Mouse (Mus musculus) lung, embryonic 15.5 days (tissue): ENCODE data around the gene 3110082J24Rik. TPM values are rescaled to one million over a fixed set of nuclear protein-coding genes. Genes with fewer than 3 reads are reported as not detected.

Experiments
- ATAC-seq: fragments of 200-750 bp; cut with Nextera tagmentation; 2 replicates; pipeline ENCODE4 v1.8.0; 2017; ENCODE audit warnings: moderate number of reproducible peaks, borderline replicate concordance; ENCODE audit not compliant: low FRiP score, low TSS enrichment; ENCODE audit errors: extremely low read depth
- H3K27ac ChIP-seq: fragments of 300-500 bp; sonication (generic); 2 replicates; pipeline ENCODE4 v1.5.1; 2015; ENCODE audit warnings: moderate library complexity, mild to moderate bottlenecking, inconsistent platforms
- H3K27me3 ChIP-seq: fragments of 300-500 bp; sonication (generic); 2 replicates; pipeline ENCODE4 v1.6.1; 2015; ENCODE audit warnings: inconsistent platforms
- H3K36me3 ChIP-seq: fragments of 300-500 bp; sonication (generic); 2 replicates; pipeline ENCODE4 v1.6.1; 2015; ENCODE audit warnings: inconsistent platforms
- H3K4me1 ChIP-seq: fragments of 300-500 bp; sonication (generic); 2 replicates; pipeline ENCODE4 v1.6.1; 2015; ENCODE audit warnings: inconsistent platforms
- H3K4me2 ChIP-seq: fragments of 300-500 bp; sonication (generic); 2 replicates; pipeline ENCODE4 v1.6.1; 2015; ENCODE audit warnings: inconsistent platforms, mild to moderate bottlenecking, moderate library complexity
- H3K4me3 ChIP-seq: fragments of 300-500 bp; sonication (generic); 2 replicates; pipeline ENCODE4 v1.5.1; 2015; ENCODE audit warnings: mild to moderate bottlenecking, inconsistent platforms
- H3K9ac ChIP-seq: fragments of 300-500 bp; sonication (generic); 2 replicates; pipeline ENCODE4 v1.6.1; 2015; ENCODE audit warnings: inconsistent platforms
- H3K9me3 ChIP-seq: fragments of 300-500 bp; sonication (generic); 2 replicates; pipeline ENCODE4 v1.6.1; 2016; ENCODE audit warnings: inconsistent platforms
- WGBS: fragments of 180-500 bp; shearing (Covaris S2); methylation state at CpG from one replicate; pipeline ENCODE4 v1.1.7; 2015; 5-methylcytosine and 5-hydroxymethylcytosine counted together
- polyA plus RNA-seq: library from polyadenylated mRNA; unstranded; fragments of >200 nt; fragmentation: Nextera tagmentation; extraction: Ambion mirVana; gene quantifications from 2 replicates; pipeline ENCODE4 v1.2.1, GENCODE M21; 2015

Gene 3110082J24Rik
- polyA plus RNA-seq = not detected in 2 replicates

DNA sequence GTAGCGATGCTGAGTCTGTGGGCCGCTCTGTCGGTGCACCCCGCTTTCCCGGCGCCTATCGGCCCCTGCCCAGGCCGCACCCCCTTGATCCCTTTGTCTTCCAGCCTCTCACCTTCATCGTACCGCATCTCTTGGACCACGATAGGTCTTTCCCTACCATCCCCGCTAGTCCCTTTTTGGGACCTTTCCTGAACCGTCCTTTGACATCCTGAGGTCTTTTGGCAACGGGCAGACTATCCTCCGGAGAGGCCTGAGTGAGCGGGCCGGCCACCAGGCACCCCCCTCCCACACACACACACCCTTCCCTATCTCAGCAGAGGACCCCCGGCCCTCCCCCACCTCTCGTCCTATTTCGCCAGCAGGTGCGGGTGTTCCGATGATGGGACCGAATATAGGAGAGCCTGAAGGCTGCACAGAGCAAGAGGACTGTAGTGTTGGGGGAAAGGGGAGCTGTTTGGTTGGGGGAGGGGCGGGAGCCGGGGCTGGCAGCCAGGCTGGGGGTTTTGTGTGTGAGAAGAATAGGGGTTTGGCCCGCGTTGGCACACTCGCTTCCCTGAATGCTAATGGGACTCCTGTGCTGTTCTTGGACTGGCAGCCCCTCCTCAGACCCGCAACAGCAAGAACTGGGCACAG lies at the start of gene 3110082J24Rik:
3110082J24Rik (minus strand) TSS at position 419 of the 633 bp plus-strand sequence.
- no peaks in the 10 kb centered on the region for H3K9me3 ChIP-seq
- peaks cover 18% of the 10 kb centered on the region for H3K4me1 ChIP-seq
- H3K27ac ChIP-seq = no peak within 1 kb of the TSS
- H3K36me3 ChIP-seq = no peaks in the 10 kb centered on the region
- ATAC-seq = no peak
- WGBS = under 1% methylated on average over 29 of the region's 29 CpGs
- peaks cover 84% of the 10 kb centered on the region for H3K27me3 ChIP-seq
- H3K4me3 ChIP-seq = peak within 1 kb of the TSS; percentile 49
- peak within 1 kb of the TSS; percentile 34; the same call in 1 of the 2 replicates for H3K9ac ChIP-seq
- peak within 1 kb of the TSS; percentile 97 for H3K4me2 ChIP-seq

DNA sequence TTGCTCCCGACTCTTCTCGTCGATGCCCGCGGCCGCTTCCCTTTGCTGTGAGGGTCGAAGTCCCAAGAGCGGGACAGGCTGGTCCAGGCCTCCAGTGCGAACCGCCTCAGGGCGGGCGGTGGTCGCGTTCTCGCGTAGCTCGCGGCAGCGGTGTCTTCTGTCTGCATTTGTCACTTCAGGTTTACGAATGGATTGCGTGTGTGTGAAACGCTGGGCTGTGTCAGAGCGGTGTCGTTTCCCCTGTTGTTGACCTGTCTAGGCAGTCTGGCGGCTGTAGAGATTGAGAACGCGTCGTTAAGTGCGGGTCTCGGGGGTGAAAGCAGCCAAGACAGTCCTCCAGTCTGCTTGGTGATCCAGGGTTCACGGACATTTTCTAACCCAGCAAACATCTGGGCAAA lies 49.5 kb upstream of the 3110082J24Rik start:
- peak overlapping the region; percentile 87 for H3K9ac ChIP-seq
- no peaks in the 10 kb centered on the region for H3K9me3 ChIP-seq
- H3K4me1 ChIP-seq = peaks cover 18% of the 10 kb centered on the region
- peak overlapping the region; percentile 96 for H3K4me3 ChIP-seq
- WGBS = under 1% methylated on average over 31 of the region's 31 CpGs
- no peaks in the 10 kb centered on the region for H3K36me3 ChIP-seq
- peak overlapping the region; percentile 60 for H3K4me2 ChIP-seq
- H3K27ac ChIP-seq = peak overlapping the region; percentile 92
- ATAC-seq = peak; percentile 48; the same call in 1 of the 2 replicates
- no peaks in the 10 kb centered on the region for H3K27me3 ChIP-seq

DNA sequence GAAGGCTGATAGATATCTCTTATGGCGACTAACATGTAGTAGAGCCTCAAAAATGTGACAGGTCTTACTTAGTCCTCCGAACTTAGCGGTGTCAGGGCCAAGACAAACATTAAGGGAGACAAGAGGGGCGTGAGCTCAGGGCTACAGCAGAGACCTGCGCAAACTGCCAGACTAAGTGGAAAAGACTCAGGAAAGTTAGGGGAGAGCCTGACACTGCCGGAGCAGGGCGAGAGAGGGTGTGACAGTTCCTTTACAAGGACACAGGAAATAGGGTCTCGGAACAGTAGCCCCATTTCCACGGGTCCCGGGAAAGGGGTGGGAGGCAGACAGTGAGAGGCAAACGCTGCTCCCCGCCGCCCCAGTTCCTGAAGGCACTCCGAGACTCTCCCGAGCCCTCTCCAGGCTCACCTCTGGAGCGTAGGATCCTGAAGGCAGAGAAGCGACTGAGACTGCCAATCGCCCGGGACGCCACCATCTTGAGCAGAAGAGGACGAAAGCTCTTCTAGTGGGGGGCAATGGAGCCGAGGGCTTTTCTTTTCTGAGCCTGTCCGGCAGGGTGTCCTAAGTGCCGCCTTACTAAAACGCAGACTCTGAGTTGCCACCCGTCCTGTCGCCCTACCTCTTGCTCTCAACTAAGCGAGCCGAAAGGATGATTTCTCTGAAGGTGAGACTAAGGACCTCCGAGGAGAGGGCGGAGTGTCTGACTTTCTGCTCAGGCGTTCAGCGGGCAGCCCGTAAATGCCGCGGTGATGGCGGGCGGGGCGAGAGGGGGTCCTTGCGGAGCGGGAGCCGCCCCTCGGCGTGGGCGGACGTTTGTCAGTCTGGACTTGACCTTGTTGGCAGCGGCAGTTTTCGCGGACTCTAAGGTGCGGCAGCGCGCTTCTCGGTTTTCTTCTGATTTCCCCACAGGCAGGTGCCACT lies 48.8 kb upstream of the 3110082J24Rik start, which contains the start of the genes Hadha and Hadhb:
Hadha (minus strand) TSS at position 689 of the 921 bp plus-strand sequence.
Hadhb (plus strand) TSS at position 775 of the 921 bp plus-strand sequence.
- WGBS = under 1% methylated on average over 53 of the region's 53 CpGs

DNA sequence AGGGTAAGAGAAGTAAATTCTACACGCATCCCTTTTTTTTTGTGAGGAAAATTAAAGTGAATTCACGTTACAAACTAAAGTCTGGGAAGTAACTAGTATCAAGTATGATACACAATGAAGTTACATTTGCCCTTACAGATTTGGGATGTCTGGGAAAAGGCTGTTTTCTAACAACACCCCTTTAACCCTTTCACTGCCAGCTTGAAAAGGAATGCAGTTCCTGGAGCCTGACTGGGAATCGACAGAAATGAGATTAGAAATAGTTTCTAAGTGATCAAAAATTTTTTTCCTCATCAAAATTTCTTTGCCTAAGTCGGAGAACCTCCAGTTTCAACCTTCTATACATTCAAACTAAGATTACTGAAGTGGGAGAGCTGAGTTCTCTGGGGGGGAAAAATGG lies 48.1 kb upstream of the 3110082J24Rik start:
- no peaks in the 10 kb centered on the region for H3K9me3 ChIP-seq
- H3K27ac ChIP-seq = no peak overlapping the region
- H3K36me3 ChIP-seq = no peaks in the 10 kb centered on the region
- H3K4me3 ChIP-seq = peak overlapping the region; percentile 96
- peaks cover 18% of the 10 kb centered on the region for H3K4me1 ChIP-seq
- peak overlapping the region; percentile 60 for H3K4me2 ChIP-seq
- WGBS = 16% methylated on average over 4 of the region's 4 CpGs
- no peaks in the 10 kb centered on the region for H3K27me3 ChIP-seq
- no peak for ATAC-seq
- peak overlapping the region; percentile 87 for H3K9ac ChIP-seq

More for the DNA sequence above, 48.8 kb upstream of the 3110082J24Rik start, which contains the start of the genes Hadha and Hadhb:
- peak within 1 kb of the TSS; percentile 92 for H3K27ac ChIP-seq
- H3K4me3 ChIP-seq = peak within 1 kb of the TSS; percentile 96
- peak within 1 kb of the TSS; percentile 87 for H3K9ac ChIP-seq
- H3K4me2 ChIP-seq = peak within 1 kb of the TSS; percentile 60
- peaks cover 18% of the 10 kb centered on the region for H3K4me1 ChIP-seq
- no peaks in the 10 kb centered on the region for H3K36me3 ChIP-seq
- ATAC-seq = peak; percentile 90
- no peaks in the 10 kb centered on the region for H3K9me3 ChIP-seq
- H3K27me3 ChIP-seq = no peaks in the 10 kb centered on the region

DNA sequence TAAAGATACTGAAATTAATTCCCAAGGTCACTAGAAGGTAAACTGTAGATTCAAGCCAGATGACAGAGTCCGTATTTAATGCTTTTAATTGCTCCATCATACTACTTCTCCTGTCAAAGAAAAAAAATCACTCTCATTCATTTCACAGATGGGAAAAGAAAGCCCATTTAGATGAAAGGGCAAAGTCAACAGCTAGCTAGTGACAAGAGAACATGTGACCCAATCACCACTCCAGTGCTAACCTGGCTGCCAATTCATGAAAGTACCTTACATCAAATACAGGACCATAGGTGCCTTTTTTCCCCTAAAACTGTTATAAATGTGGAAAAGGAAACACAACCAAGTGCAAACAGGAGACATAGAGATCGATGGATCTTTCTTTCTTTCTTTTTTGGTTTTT lies 47.3 kb upstream of the 3110082J24Rik start:
- 0 out of 2 replicates have a peak overlapping the region, but pooled peaks have one; percentile 96 for H3K4me3 ChIP-seq
- peaks cover 18% of the 10 kb centered on the region for H3K4me1 ChIP-seq
- H3K27me3 ChIP-seq = no peaks in the 10 kb centered on the region
- H3K4me2 ChIP-seq = no peak overlapping the region
- 90% methylated on average over 2 of the region's 2 CpGs for WGBS
- no peaks in the 10 kb centered on the region for H3K36me3 ChIP-seq
- no peaks in the 10 kb centered on the region for H3K9me3 ChIP-seq
- H3K27ac ChIP-seq = no peak overlapping the region
- no peak for ATAC-seq
- H3K9ac ChIP-seq = no peak overlapping the region

DNA sequence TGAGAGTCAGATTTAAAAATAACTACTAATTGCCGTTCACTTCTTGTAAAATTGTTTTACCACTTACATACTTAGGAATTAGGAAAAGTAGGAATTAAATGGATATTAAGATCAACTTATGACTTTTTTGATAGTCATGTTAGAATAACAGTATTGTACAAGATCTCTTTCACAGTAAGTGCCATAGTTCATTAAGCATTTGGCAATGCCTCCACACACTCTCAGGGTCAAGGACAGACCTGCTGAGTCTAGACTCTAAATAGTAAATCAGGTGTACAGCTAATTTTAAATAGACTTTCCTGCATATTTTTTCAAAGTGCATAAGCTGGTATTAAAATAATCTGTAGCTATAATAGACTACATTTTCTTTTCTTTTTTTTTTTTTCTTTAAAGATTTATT lies 46.5 kb upstream of the 3110082J24Rik start:
- 83% methylated on average over 1 of the region's 1 CpGs for WGBS
- Histone ChIP-seq H3K4me1 (peaks cover 18% of the 10 kb centered on the region), H3K9ac (no peak overlapping the region), H3K36me3 (no peaks in the 10 kb centered on the region), H3K27ac (no peak overlapping the region), H3K27me3 (no peaks in the 10 kb centered on the region), H3K4me2 (no peak overlapping the region), H3K9me3 (no peaks in the 10 kb centered on the region), H3K4me3 (no peak overlapping the region)
- no peak for ATAC-seq

DNA sequence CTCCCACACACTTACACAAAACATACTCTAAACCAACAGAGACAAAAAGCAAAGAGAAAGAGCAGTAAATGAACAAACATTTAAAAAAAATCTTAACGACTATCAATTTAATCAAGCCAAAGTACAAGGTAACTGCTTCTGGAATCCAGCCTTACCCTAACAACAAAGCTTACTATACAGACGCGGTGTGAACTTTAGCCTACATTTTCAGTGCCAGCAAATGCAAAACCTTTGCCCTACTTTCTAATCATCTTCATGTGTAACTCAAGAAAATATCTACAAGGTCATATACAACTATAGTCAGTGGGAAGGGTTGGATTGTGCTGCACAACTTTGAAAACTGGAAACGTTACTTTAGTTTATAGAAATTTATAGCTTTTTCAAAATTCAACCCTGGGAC lies 46.1 kb upstream of the 3110082J24Rik start:
- H3K9me3 ChIP-seq = no peaks in the 10 kb centered on the region
- peaks cover 18% of the 10 kb centered on the region for H3K4me1 ChIP-seq
- no peak for ATAC-seq
- no peaks in the 10 kb centered on the region for H3K27me3 ChIP-seq
- WGBS = 78% methylated on average over 4 of the region's 4 CpGs
- no peak overlapping the region for H3K9ac ChIP-seq
- no peak overlapping the region for H3K27ac ChIP-seq
- H3K36me3 ChIP-seq = peaks cover under 1% of the 10 kb centered on the region; the same call in 1 of the 2 replicates
- no peak overlapping the region for H3K4me3 ChIP-seq
- no peak overlapping the region for H3K4me2 ChIP-seq

DNA sequence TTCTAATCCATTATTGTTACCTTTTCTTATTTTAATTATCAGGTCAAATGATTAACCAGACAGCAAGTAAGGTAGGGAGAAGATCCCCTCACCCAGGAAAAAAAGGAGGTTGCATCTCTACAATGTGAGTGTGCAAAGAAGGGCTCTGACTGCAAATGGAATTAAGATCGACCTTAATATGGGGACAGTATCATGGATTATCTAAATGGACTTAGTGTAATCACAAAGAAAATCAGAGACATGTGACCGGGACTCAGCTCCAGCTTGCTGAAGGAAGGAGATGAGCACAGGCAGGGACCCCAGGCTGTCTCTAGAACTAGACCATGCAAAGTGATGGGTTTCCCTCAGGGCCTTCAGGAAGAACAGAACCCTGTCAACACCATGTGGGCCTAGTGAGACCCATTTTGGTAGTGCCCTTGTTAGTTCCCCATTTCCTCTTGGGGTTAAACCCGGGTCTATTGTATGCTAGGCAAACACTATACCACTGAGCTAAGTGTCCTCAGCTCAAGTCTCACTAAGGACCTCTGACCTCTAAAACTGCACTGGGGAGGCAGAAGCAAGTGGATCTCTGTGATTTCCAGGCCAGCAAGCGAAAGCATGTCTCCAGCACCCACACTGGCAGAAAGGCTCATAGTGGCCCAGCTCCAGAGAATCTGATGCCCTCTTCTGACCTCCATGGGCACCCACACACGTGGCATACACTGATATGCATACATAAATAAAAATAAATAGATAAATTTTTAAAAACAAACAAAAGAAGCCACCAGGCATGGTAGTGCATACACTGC lies 42.4 kb upstream of the 3110082J24Rik start:
- peaks cover 32% of the 10 kb centered on the region for H3K36me3 ChIP-seq

DNA sequence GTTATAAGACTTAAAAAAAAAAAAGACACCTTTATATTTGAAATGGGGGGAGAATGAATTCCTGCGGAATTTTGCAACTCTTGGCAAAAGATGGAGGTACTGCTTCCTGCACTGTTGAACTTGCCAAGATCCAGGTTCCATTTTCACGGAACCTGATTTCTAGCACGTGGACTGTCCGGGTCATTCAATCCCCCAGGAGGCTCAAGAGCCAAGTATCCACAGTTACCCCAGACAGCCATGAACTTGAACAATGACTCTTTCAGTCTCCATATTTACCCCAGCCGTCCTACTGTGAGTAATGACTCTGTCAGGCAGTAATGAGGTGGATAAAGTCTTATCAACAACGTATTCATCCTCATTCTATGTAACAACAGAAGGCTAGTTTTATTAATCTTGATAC lies 40.6 kb upstream of the 3110082J24Rik start:
- no peaks in the 10 kb centered on the region for H3K9me3 ChIP-seq
- no peak for ATAC-seq

More for the DNA sequence above, 42.4 kb upstream of the 3110082J24Rik start:
- Histone ChIP-seq H3K9ac (no peak overlapping the region), H3K27ac (no peak overlapping the region), H3K27me3 (no peaks in the 10 kb centered on the region), H3K4me2 (no peak overlapping the region), H3K4me1 (peaks cover 2% of the 10 kb centered on the region; the same call in 1 of the 2 replicates), H3K9me3 (no peaks in the 10 kb centered on the region), H3K4me3 (no peak overlapping the region)
- 77% methylated on average over 5 of the region's 5 CpGs for WGBS
- no peak for ATAC-seq

DNA sequence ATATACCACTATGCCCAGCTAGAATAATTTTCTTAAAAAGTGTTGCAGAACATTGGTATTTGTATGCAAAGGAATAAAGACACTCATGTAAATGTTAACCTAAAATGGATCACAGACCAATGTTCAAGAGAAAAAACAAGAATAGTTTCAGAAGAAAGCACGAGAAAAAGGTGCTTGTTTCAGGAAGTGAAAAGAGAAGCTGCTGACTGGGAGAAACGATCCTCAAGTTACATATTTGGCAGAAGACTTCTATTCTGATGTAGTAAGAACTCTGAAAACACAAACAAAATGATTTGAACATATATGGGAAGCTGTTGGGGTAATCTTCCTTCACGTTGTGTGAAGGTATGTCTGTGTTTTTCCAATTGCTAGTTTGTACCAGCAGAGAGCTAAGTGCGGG lies 32.3 kb upstream of the 3110082J24Rik start:
- Histone ChIP-seq H3K27ac (no peak overlapping the region), H3K9ac (no peak overlapping the region), H3K4me3 (no peak overlapping the region), H3K4me2 (no peak overlapping the region), H3K36me3 (peaks cover 79% of the 10 kb centered on the region), H3K9me3 (no peaks in the 10 kb centered on the region), H3K4me1 (no peaks in the 10 kb centered on the region), H3K27me3 (no peaks in the 10 kb centered on the region)
- 87% methylated on average over 4 of the region's 4 CpGs for WGBS
- ATAC-seq = no peak

More for the DNA sequence above, 40.6 kb upstream of the 3110082J24Rik start:
- no peak overlapping the region for H3K4me2 ChIP-seq
- H3K27ac ChIP-seq = no peak overlapping the region
- 85% methylated on average over 6 of the region's 6 CpGs for WGBS
- H3K27me3 ChIP-seq = no peaks in the 10 kb centered on the region
- H3K4me3 ChIP-seq = no peak overlapping the region
- no peak overlapping the region for H3K9ac ChIP-seq
- H3K4me1 ChIP-seq = no peaks in the 10 kb centered on the region
- H3K36me3 ChIP-seq = peaks cover 48% of the 10 kb centered on the region

DNA sequence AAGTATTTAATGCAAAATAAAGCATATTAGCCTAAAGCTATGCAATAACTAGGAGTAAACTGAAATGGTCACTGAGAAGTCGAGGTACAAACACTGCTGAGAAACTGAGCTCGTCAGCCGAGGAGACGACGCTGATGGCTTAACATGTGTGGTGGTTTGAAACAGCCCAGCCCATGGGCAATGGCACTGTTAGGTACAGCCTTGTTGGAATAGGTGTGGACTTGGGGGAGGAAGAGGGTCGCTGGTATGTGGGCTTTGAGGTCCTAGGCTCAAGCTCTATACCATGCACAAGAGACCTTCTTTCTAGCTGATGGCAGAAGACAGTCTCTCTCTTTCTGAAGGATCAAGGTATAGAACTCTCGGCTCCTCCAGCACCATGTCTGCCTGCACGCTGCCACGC lies 31.4 kb upstream of the 3110082J24Rik start:
- Histone ChIP-seq H3K36me3 (peaks cover 76% of the 10 kb centered on the region), H3K27ac (no peak overlapping the region), H3K9ac (no peak overlapping the region), H3K4me1 (no peaks in the 10 kb centered on the region), H3K4me2 (no peak overlapping the region), H3K27me3 (no peaks in the 10 kb centered on the region), H3K9me3 (no peaks in the 10 kb centered on the region), H3K4me3 (no peak overlapping the region)
- ATAC-seq = no peak
- 93% methylated on average over 9 of the region's 9 CpGs for WGBS
